In genomic region chr1:119064892-119065671, GRCm38 (mm10) we compare ENCODE assay signal across 15 mouse cellular contexts. TPM values are rescaled to one million over a fixed set of nuclear protein-coding genes. Genes with fewer than 3 reads are reported as not detected.
DNase-seq lines count a peak whose midpoint lies in the region; ATAC-seq and TF ChIP-seq lines count a peak whose summit lies in the region.
"Had no signal": no experiment of that assay in that cellular context is flagged by ENCODE, and none has a peak within 500 bp of the region (broad histone marks: within the 10 kb centered on the region; RNA-seq: fewer than 3 reads in every experiment).

No protein-coding gene starts in this region.

- H3K27ac ChIP-seq in heart, embryonic 13.5 days (replicated peaks): no peak overlapping the region
- no peak overlapping the region for H3K27ac ChIP-seq in lung, postnatal 0 days (ENCODE audit: low read length)
- no peak overlapping the region for H3K27ac ChIP-seq in brown adipose tissue, adult 24 weeks (replicated peaks; ENCODE audit: low read depth, low read length)
- H3K27ac ChIP-seq: kidney, embryonic 15.5 days; layer of hippocampus, adult 2 months; stomach, embryonic 15.5 days had no signal

- H3K36me3 ChIP-seq in heart, embryonic 13.5 days: no peaks in the 10 kb centered on the region
- H3K36me3 ChIP-seq in lung, postnatal 0 days (ENCODE audit: insufficient read depth, low read length): no peaks in the 10 kb centered on the region
- H3K36me3 ChIP-seq: kidney, embryonic 15.5 days; stomach, embryonic 15.5 days had no signal

- no peak for DNase-seq in heart, postnatal 36 days
- DNase-seq in lung, postnatal 0 days (ENCODE audit: low spot score): peak; percentile 24
- no peak for DNase-seq in lung, postnatal 36 days
- peak; percentile 35 for DNase-seq in testis, postnatal 14 days (ENCODE audit: low spot score)
- DNase-seq in layer of hippocampus, adult 11-12 months (ENCODE audit: low spot score): no peak
- DNase-seq: cerebellum, adult 9-10 months had no signal

- TF ChIP-seq CTCF in lung, postnatal 0 days (IDR thresholded peaks at IDR 0.05): no peak

- H3K9ac ChIP-seq in heart, embryonic 13.5 days: 0 out of 2 replicates have a peak overlapping the region, but pooled peaks have one; percentile 12
- no peak overlapping the region for H3K9ac ChIP-seq in lung, postnatal 0 days (replicated peaks; ENCODE audit: low read depth)
- H3K9ac ChIP-seq: kidney, embryonic 15.5 days; stomach, embryonic 15.5 days had no signal

- no peaks in the 10 kb centered on the region for H3K9me3 ChIP-seq in heart, embryonic 13.5 days
- no peaks in the 10 kb centered on the region for H3K9me3 ChIP-seq in lung, postnatal 0 days (ENCODE audit: low read length)
- H3K9me3 ChIP-seq: kidney, embryonic 15.5 days; stomach, embryonic 15.5 days had no signal

- H3K4me1 ChIP-seq in heart, embryonic 13.5 days: peaks cover 7% of the 10 kb centered on the region; the same call in 1 of the 2 replicates
- H3K4me1 ChIP-seq in lung, postnatal 0 days (ENCODE audit: insufficient read depth, low read depth, low read length): no peaks in the 10 kb centered on the region
- no peaks in the 10 kb centered on the region for H3K4me1 ChIP-seq in brown adipose tissue, adult 24 weeks (ENCODE audit: control insufficient read depth, insufficient read depth, insufficient read length, low read length)
- H3K4me1 ChIP-seq: stomach, embryonic 15.5 days had no signal

- H3K4me2 ChIP-seq in heart, embryonic 13.5 days: no peak overlapping the region
- H3K4me2 ChIP-seq in lung, postnatal 0 days (replicated peaks; ENCODE audit: low read depth, low read length): no peak overlapping the region
- H3K4me2 ChIP-seq: kidney, embryonic 15.5 days; liver, embryonic 11.5 days; stomach, embryonic 15.5 days had no signal

- H3K4me3 ChIP-seq in heart, embryonic 13.5 days: no peak overlapping the region
- no peak overlapping the region for H3K4me3 ChIP-seq in lung, postnatal 0 days (ENCODE audit: low read depth, low read length)
- peak overlapping the region; percentile 41 for H3K4me3 ChIP-seq in brown adipose tissue, adult 24 weeks (ENCODE audit: insufficient read depth, low read depth, low read length)
- H3K4me3 ChIP-seq: kidney, embryonic 15.5 days; layer of hippocampus, adult 2 months; stomach, embryonic 15.5 days had no signal

- H3K27me3 ChIP-seq in heart, embryonic 13.5 days (replicated peaks): 0 out of 2 replicates have a peak, but pooled peaks cover 6% of the 10 kb centered on the region
- no peaks in the 10 kb centered on the region for H3K27me3 ChIP-seq in lung, postnatal 0 days (replicated peaks; ENCODE audit: insufficient read depth, low read length)
- H3K27me3 ChIP-seq: kidney, embryonic 15.5 days; stomach, embryonic 15.5 days had no signal

- 65% methylated on average over 20 of the region's 20 CpGs for WGBS in heart, embryonic 13.5 days
- WGBS in lung, postnatal 0 days: 52% methylated on average over 20 of the region's 20 CpGs

- no peak for ATAC-seq in heart, embryonic 13.5 days (ENCODE audit: extremely low read depth, insufficient number of reproducible peaks, low FRiP score, low TSS enrichment)
- no peak for ATAC-seq in lung, postnatal 0 days
- ATAC-seq: hindbrain, embryonic 16.5 days; midbrain, embryonic 16.5 days had no signal

- TF ChIP-seq EP300 in lung, postnatal 0 days (IDR thresholded peaks at IDR 0.05): no peak

- intact Hi-C loops in heart, postnatal 36 days (cut with DNase I): no loop called here

RNA-seq across cellular contexts. Expression of gene Gli2, which starts 11.7 kb away (rescaled TPM):
- 3.1 and 3.3 TPM in 2 replicates for polyA plus RNA-seq in heart, embryonic 13.5 days (2015; fragmentation: Nextera tagmentation; extraction: Ambion mirVana)
- 1 to 10 TPM; 1.0 to 2.0 TPM for total RNA-seq in heart, postnatal 36 days (2021)
- polyA plus RNA-seq in lung, postnatal 0 days (2015; fragmentation: Nextera tagmentation; extraction: Ambion mirVana): 1.9 and 2.7 TPM in 2 replicates
- polyA plus RNA-seq in brown adipose tissue, adult 24 weeks (2012; ENCODE audit: insufficient read depth, insufficient read length, missing spikeins): 0.48 TPM in 1 of 2 replicates, not detected in the other
- total RNA-seq: megakaryocyte, adult 5-6 weeks had no signal

Comparison
In these comparisons a context has a peak if more than half of its experiments do, and no peak if none do; other contexts are left out.
1. DNase-seq: peak in lung, postnatal 0 days (single experiment) and testis, postnatal 14 days (single experiment); none in heart, postnatal 36 days (0 of 2), lung, postnatal 36 days (single experiment) and layer of hippocampus, adult 11-12 months (single experiment).